Mouse (Mus musculus): ENCODE data around the gene Hoxc11. TPM values are rescaled to one million over a fixed set of nuclear protein-coding genes. Genes with fewer than 3 reads are reported as not detected.

The Hoxc11 gene
- total RNA-seq, 2 experiments from 2014 or later = 8.4 to 9.6 TPM

GRCm38 (mm10) chr15:102965892-102966775, 11.9 kb downstream of the Hoxc11 start:
- peak; percentile 98 for DNase-seq

GRCm38 (mm10) chr15:102966776-102967311, 12.6 kb downstream of the Hoxc11 start, which contains the start of gene Hoxc10:
Gene Hoxc10, plus strand, starts transcription at chr15:102966796.
- peak; percentile 48 for DNase-seq

GRCm38 (mm10) chr15:102967312-102967510, 13.0 kb downstream of the Hoxc11 start, which contains the start of gene Hoxc5:
Gene Hoxc5, plus strand, starts transcription at chr15:102967443.
- no peak for DNase-seq

- DNase-seq = peak; percentile 43
Measured at GRCm38 (mm10) chr15:102967511-102968397, 13.5 kb downstream of the Hoxc11 start.

GRCm38 (mm10) chr15:102969296-102969695, 15.1 kb downstream of the Hoxc11 start:
- no peak for DNase-seq

GRCm38 (mm10) chr15:102970740-102971139, 16.5 kb downstream of the Hoxc11 start:
- no peak for DNase-seq

GRCm38 (mm10) chr15:102972254-102972653, 18.0 kb downstream of the Hoxc11 start:
- DNase-seq = no peak

GRCm38 (mm10) chr15:102972753-102973152, 18.5 kb downstream of the Hoxc11 start:
- no peak for DNase-seq

GRCm38 (mm10) chr15:102975034-102975433, 20.8 kb downstream of the Hoxc11 start:
- DNase-seq = no peak

- DNase-seq = no peak
Measured at GRCm38 (mm10) chr15:102975688-102976111, 21.5 kb downstream of the Hoxc11 start.

GRCm38 (mm10) chr15:102976171-102976570, 21.9 kb downstream of the Hoxc11 start, which contains the start of gene Hoxc9:
Gene Hoxc9, plus strand, starts transcription at chr15:102976439.
- DNase-seq = no peak

- no peak for DNase-seq
Measured at GRCm38 (mm10) chr15:102976631-102977422, 22.6 kb downstream of the Hoxc11 start.

- DNase-seq = no peak
Measured at GRCm38 (mm10) chr15:102977423-102977974, 23.3 kb downstream of the Hoxc11 start.

GRCm38 (mm10) chr15:102978615-102979515, 24.6 kb downstream of the Hoxc11 start:
- DNase-seq = no peak

GRCm38 (mm10) chr15:102979936-102980335, 25.7 kb downstream of the Hoxc11 start:
- no peak for DNase-seq

- DNase-seq = no peak
Measured at GRCm38 (mm10) chr15:102980352-102980751, 26.1 kb downstream of the Hoxc11 start.

- no peak for DNase-seq
Measured at GRCm38 (mm10) chr15:102980912-102981311, 26.7 kb downstream of the Hoxc11 start.

- peak; percentile 72 for DNase-seq
Measured at GRCm38 (mm10) chr15:102981379-102982288, 27.4 kb downstream of the Hoxc11 start.

GRCm38 (mm10) chr15:102983716-102984115, 29.5 kb downstream of the Hoxc11 start:
- no peak for DNase-seq

Data from gastrocnemius, postnatal 10 days (tissue).